Mouse (Mus musculus) heart, embryonic 13.5 days (tissue): ENCODE data around the gene Tbx6. TPM values are rescaled to one million over a fixed set of nuclear protein-coding genes. Genes with fewer than 3 reads are reported as not detected.
"Not testable (repeated sequence)": the region's sequence is repeated elsewhere in the genome, so short reads cannot be mapped to it uniquely, and the experiment has no call there.

Experiments used
- ATAC-seq: fragments of 200-750 bp; cut with Nextera tagmentation; 2 replicates; pipeline ENCODE4 v1.8.0; 2017; ENCODE audit warnings: moderate TSS enrichment; ENCODE audit not compliant: insufficient number of reproducible peaks, low FRiP score, low TSS enrichment; ENCODE audit errors: extremely low read depth
- H3K27ac ChIP-seq: fragments of 300-500 bp; sonication (generic); replicated peaks from 2 replicates; pipeline ENCODE4 v1.5.1; 2015; ENCODE audit warnings: moderate library complexity, mild to moderate bottlenecking, inconsistent platforms
- H3K27me3 ChIP-seq: fragments of 300-500 bp; sonication (generic); replicated peaks from 2 replicates; pipeline ENCODE4 v1.6.1; 2015; ENCODE audit warnings: mild to moderate bottlenecking, inconsistent platforms
- H3K36me3 ChIP-seq: fragments of 300-500 bp; sonication (generic); 2 replicates; pipeline ENCODE4 v1.6.1; 2015; ENCODE audit warnings: mild to moderate bottlenecking, inconsistent platforms
- H3K4me1 ChIP-seq: fragments of 300-500 bp; sonication (generic); 2 replicates; pipeline ENCODE4 v1.6.1; 2015; ENCODE audit warnings: inconsistent platforms
- H3K4me2 ChIP-seq: fragments of 300-500 bp; sonication (generic); 2 replicates; pipeline ENCODE4 v1.6.1; 2015; ENCODE audit warnings: inconsistent platforms, mild to moderate bottlenecking, moderate library complexity
- H3K4me3 ChIP-seq: fragments of 300-500 bp; sonication (generic); 2 replicates; pipeline ENCODE4 v1.5.1; 2015; ENCODE audit warnings: moderate library complexity, mild to moderate bottlenecking, inconsistent platforms
- H3K9ac ChIP-seq: fragments of 300-500 bp; sonication (generic); 2 replicates; pipeline ENCODE4 v1.6.1; 2015; ENCODE audit warnings: inconsistent platforms, mild to moderate bottlenecking, moderate library complexity
- H3K9me3 ChIP-seq: fragments of 300-500 bp; sonication (generic); 2 replicates; pipeline ENCODE4 v1.6.1; 2016; ENCODE audit warnings: inconsistent platforms
- WGBS: fragments of 180-500 bp; shearing (Covaris S2); methylation state at CpG from one replicate; pipeline ENCODE4 v1.1.7; 2015; ENCODE audit warnings: mixed read lengths; 5-methylcytosine and 5-hydroxymethylcytosine counted together
- polyA plus RNA-seq: library from polyadenylated mRNA; unstranded; fragments of >200 nt; fragmentation: Nextera tagmentation; extraction: Ambion mirVana; gene quantifications from 2 replicates; pipeline ENCODE4 v1.2.1, GENCODE M21; 2015

The Tbx6 gene
- polyA plus RNA-seq, 1 experiment from 2014 or later = 0.32 TPM

DNA sequence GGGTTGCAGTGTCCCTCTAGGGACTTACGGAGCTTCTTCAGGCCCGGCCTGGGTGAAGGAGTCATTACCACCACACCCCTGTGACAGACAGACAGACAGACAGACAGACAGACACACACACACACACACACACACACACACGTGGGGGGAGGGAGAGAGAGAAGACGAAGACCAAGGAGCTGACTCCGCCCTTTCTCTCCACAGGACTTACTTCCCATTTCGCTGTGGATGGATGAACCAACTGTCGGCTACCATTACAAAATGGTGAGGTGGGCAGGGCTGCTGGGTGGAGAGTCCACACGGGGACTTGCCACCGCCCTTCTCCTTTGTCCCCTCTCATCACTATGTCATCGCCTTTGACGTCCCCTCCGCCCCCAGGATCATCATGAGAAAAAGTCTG, 10.5 kb upstream of the Tbx6 start:
- Histone ChIP-seq H3K27me3 (no peaks in the 10 kb centered on the region), H3K36me3 (peaks cover 76% of the 10 kb centered on the region), H3K9me3 (no peaks in the 10 kb centered on the region), H3K27ac (no peak overlapping the region), H3K4me2 (no peak overlapping the region), H3K9ac (no peak overlapping the region), H3K4me3 (no peak overlapping the region), H3K4me1 (peaks cover 4% of the 10 kb centered on the region)
- no peak for ATAC-seq
- 76% methylated on average over 12 of the region's 12 CpGs for WGBS

GRCm38 (mm10) chr7:126773351-126773750, 7.9 kb upstream of the Tbx6 start:
- Histone ChIP-seq H3K4me1 (peaks cover 25% of the 10 kb centered on the region), H3K4me3 (no peak overlapping the region), H3K4me2 (no peak overlapping the region), H3K9ac (no peak overlapping the region), H3K9me3 (no peaks in the 10 kb centered on the region), H3K27ac (no peak overlapping the region), H3K27me3 (no peaks in the 10 kb centered on the region), H3K36me3 (peaks cover 53% of the 10 kb centered on the region)
- ATAC-seq = no peak
- 80% methylated on average over 2 of the region's 2 CpGs for WGBS

DNA sequence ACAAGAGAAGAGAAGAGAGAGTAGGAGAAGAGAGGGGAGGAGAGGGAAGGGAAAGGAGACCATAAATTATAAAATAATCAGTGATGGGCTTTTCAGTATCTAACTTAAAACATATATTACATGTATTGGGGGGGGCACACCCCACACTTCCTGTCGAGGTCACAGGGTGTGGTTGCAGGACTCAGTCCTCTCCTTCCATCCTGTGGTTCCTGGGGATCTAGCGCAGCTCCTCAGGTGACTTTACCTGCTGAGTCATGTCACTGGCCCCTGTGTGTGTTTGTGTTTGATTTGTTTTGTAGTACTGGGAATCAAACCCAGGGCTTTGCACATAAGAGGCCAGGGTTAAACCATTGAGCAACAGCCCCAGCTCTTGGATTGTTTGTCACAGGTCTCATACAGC, 6.8 kb upstream of the Tbx6 start:
- Histone ChIP-seq H3K27ac (no peak overlapping the region), H3K9me3 (no peaks in the 10 kb centered on the region), H3K27me3 (no peaks in the 10 kb centered on the region), H3K4me1 (peaks cover 30% of the 10 kb centered on the region), H3K4me3 (no peak overlapping the region), H3K9ac (no peak overlapping the region), H3K36me3 (peaks cover 49% of the 10 kb centered on the region), H3K4me2 (no peak overlapping the region)
- 78% methylated on average over 2 of the region's 2 CpGs for WGBS
- no peak for ATAC-seq

GRCm38 (mm10) chr7:126775185-126775977, 5.9 kb upstream of the Tbx6 start:
- Histone ChIP-seq H3K9me3 (no peaks in the 10 kb centered on the region), H3K4me2 (peak overlapping the region; percentile 91; the same call in 1 of the 2 replicates)

DNA sequence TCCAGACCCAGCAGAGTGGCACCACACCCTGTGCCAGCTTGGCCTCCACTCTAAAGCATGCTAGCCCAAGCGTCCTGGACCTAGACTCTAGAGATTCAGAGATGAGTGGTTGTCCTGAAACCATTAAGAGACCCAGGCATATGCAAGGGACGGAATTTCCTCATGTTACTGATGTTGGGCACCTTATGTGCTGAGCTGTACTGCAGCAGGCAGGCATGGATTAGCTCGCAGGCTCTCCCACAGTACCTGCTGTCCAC, 5.4 kb upstream of the Tbx6 start:
- Histone ChIP-seq H3K9ac (peak overlapping the region; percentile 80), H3K4me3 (peak overlapping the region; percentile 81), H3K4me2 (peak overlapping the region; percentile 91), H3K27ac (peak overlapping the region; percentile 89), H3K27me3 (no peaks in the 10 kb centered on the region), H3K4me1 (peaks cover 41% of the 10 kb centered on the region), H3K9me3 (no peaks in the 10 kb centered on the region), H3K36me3 (peaks cover 34% of the 10 kb centered on the region)
- no peak for ATAC-seq
- 49% methylated on average over 3 of the region's 3 CpGs for WGBS

More at GRCm38 (mm10) chr7:126775185-126775977, 5.9 kb upstream of the Tbx6 start:
- H3K9ac ChIP-seq = peak overlapping the region; percentile 80
- H3K36me3 ChIP-seq = peaks cover 40% of the 10 kb centered on the region
- H3K27ac ChIP-seq = peak overlapping the region; percentile 89; the same call in 1 of the 2 replicates
- H3K4me3 ChIP-seq = peak overlapping the region; percentile 81; the same call in 1 of the 2 replicates
- 81% methylated on average over 10 of the region's 10 CpGs for WGBS
- no peak for ATAC-seq
- H3K4me1 ChIP-seq = peaks cover 39% of the 10 kb centered on the region
- H3K27me3 ChIP-seq = no peaks in the 10 kb centered on the region

GRCm38 (mm10) chr7:126776598-126777057, 4.7 kb upstream of the Tbx6 start, which contains the start of gene Ypel3:
Gene Ypel3 (plus strand): TSS chr7:126776955.
- Histone ChIP-seq H3K36me3 (peaks cover 28% of the 10 kb centered on the region), H3K4me3 (peak within 1 kb of the TSS; percentile 81), H3K4me1 (peaks cover 49% of the 10 kb centered on the region), H3K9me3 (no peaks in the 10 kb centered on the region), H3K27ac (peak within 1 kb of the TSS; percentile 89), H3K4me2 (peak within 1 kb of the TSS; percentile 91), H3K27me3 (no peaks in the 10 kb centered on the region), H3K9ac (peak within 1 kb of the TSS; percentile 98)
- ATAC-seq = peak; percentile 85
- under 1% methylated on average over 36 of the region's 37 CpGs for WGBS

DNA sequence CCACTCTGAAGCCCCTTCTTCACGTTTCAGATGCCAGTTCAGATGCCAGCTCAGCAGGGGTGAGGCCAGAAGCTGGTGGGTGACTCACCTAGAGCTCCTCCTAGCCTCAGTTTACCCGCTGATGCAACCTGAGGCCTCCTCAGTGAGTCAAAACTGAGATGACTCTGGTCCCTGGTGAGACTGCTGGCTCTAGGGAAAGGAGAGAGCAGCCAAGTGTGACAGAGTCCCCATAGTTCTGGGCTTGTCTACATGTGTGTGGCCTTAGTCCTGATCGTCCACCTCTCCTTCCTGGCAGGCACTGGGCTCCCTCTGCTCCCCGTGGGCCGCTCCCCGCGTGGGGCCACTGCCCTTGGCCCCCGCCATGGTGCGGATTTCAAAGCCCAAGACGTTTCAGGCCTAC, 3.8 kb upstream of the Tbx6 start:
- ATAC-seq = no peak
- H3K36me3 ChIP-seq = peaks cover 24% of the 10 kb centered on the region
- peak overlapping the region; percentile 80 for H3K27ac ChIP-seq
- H3K4me1 ChIP-seq = peaks cover 53% of the 10 kb centered on the region
- no peaks in the 10 kb centered on the region for H3K27me3 ChIP-seq
- H3K4me2 ChIP-seq = peak overlapping the region; percentile 91
- H3K9ac ChIP-seq = peak overlapping the region; percentile 98
- WGBS = 54% methylated on average over 9 of the region's 10 CpGs
- no peaks in the 10 kb centered on the region for H3K9me3 ChIP-seq
- H3K4me3 ChIP-seq = peak overlapping the region; percentile 81

- H3K27ac ChIP-seq = no peak overlapping the region
- no peaks in the 10 kb centered on the region for H3K27me3 ChIP-seq
- 78% methylated on average over 3 of the region's 3 CpGs for WGBS
- H3K4me3 ChIP-seq = peak overlapping the region; percentile 81
- peaks cover 53% of the 10 kb centered on the region for H3K4me1 ChIP-seq
- H3K36me3 ChIP-seq = peaks cover 19% of the 10 kb centered on the region
- peak overlapping the region; percentile 98 for H3K9ac ChIP-seq
- H3K4me2 ChIP-seq = peak overlapping the region; percentile 91
- no peaks in the 10 kb centered on the region for H3K9me3 ChIP-seq
- ATAC-seq = no peak
Measured at GRCm38 (mm10) chr7:126778147-126778546, 3.1 kb upstream of the Tbx6 start.

GRCm38 (mm10) chr7:126779101-126779500, 2.2 kb upstream of the Tbx6 start:
- 82% methylated on average over 7 of the region's 7 CpGs for WGBS
- Histone ChIP-seq H3K36me3 (peaks cover 20% of the 10 kb centered on the region), H3K4me1 (peaks cover 53% of the 10 kb centered on the region), H3K4me2 (0 out of 2 replicates have a peak overlapping the region, but pooled peaks have one; percentile 91)
- H3K27me3 ChIP-seq, H3K4me3 ChIP-seq, H3K27ac ChIP-seq, H3K9ac ChIP-seq, ATAC-seq, H3K9me3 ChIP-seq: not testable (repeated sequence)

GRCm38 (mm10) chr7:126779983-126780970, 1.0 kb upstream of the Tbx6 start:
- Histone ChIP-seq H3K27me3 (no peaks in the 10 kb centered on the region), H3K27ac (peak overlapping the region; percentile 71), H3K4me2 (peak overlapping the region; percentile 87), H3K9me3 (no peaks in the 10 kb centered on the region), H3K9ac (peak overlapping the region; percentile 82), H3K4me1 (peaks cover 53% of the 10 kb centered on the region), H3K4me3 (peak overlapping the region; percentile 55), H3K36me3 (peaks cover 31% of the 10 kb centered on the region)
- 1% methylated on average over 21 of the region's 21 CpGs for WGBS
- no peak for ATAC-seq
